In genomic region chr13:85570886-85571527, GRCm38 (mm10) we compare ENCODE assay signal across 16 mouse cellular contexts.
"Had no signal": no experiment of that assay in that cellular context is flagged by ENCODE, and none has a peak within 500 bp of the region (broad histone marks: within the 10 kb centered on the region; RNA-seq: fewer than 3 reads in every experiment).

No protein-coding gene starts in this region.

- H3K27me3 ChIP-seq: kidney, embryonic 15.5 days; liver, embryonic 15.5 days; neural tube, embryonic 15.5 days had no signal

- H3K4me2 ChIP-seq: kidney, embryonic 15.5 days; liver, embryonic 11.5 days; liver, embryonic 15.5 days; lung, embryonic 14.5 days; neural tube, embryonic 15.5 days had no signal

- H3K4me3 ChIP-seq: kidney, embryonic 15.5 days; liver, embryonic 15.5 days; midbrain, embryonic 10.5 days; myocyte; neural tube, embryonic 15.5 days had no signal

- H3K36me3 ChIP-seq: kidney, embryonic 15.5 days; liver, embryonic 15.5 days; midbrain, embryonic 10.5 days; neural tube, embryonic 15.5 days had no signal

- DNase-seq: kidney, adult 11 months; kidney, postnatal 14 days; layer of hippocampus, postnatal 36 days; lung, embryonic 14.5 days; lung, postnatal 10 days; lung, postnatal 4 days; midbrain, embryonic 14.5 days; right cerebral cortex, adult 18-20 months; right cerebral cortex, postnatal 25 days; thymus, postnatal 36 days had no signal

- H3K4me1 ChIP-seq: kidney, embryonic 15.5 days; liver, embryonic 15.5 days; midbrain, embryonic 10.5 days; neural tube, embryonic 15.5 days had no signal

- H3K9me3 ChIP-seq: kidney, embryonic 15.5 days; liver, embryonic 15.5 days; midbrain, embryonic 10.5 days; neural tube, embryonic 15.5 days had no signal

- H3K9ac ChIP-seq: kidney, embryonic 15.5 days; liver, embryonic 15.5 days; lung, embryonic 14.5 days; neural tube, embryonic 15.5 days had no signal

- H3K27ac ChIP-seq: kidney, embryonic 15.5 days; liver, embryonic 15.5 days; midbrain, embryonic 10.5 days; neural tube, embryonic 15.5 days had no signal
